Mouse (Mus musculus) Muller cell, postnatal 12 days (primary cell): Measurements from ENCODE around the gene Pfkm.

Source experiments
- DNase-seq: peaks from one replicate; pipeline ENCODE4 v3.0.0-alpha.2; 2015; ENCODE audit errors: inconsistent ontology term

Gene Pfkm

DNA sequence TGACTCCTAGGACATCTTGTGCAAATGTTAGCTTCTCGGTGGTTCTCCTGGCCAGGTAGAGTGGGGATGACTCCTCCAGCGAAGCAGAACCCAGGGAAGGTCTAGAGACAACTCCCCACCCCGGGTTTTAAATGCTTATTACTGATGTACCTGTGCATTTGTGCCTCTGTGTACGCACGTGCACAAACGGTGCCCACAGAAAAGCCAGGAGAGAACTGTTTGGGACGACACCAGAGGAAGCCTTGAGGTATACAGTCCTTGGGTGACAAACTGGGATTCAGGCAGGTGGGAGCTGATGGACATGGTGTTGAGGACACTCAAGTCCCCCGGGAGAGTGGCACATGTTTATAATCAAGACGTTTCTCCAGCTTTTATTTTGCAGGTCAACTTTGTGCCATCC lies 78.5 kb downstream of the Pfkm start:
- no peak for DNase-seq

DNA sequence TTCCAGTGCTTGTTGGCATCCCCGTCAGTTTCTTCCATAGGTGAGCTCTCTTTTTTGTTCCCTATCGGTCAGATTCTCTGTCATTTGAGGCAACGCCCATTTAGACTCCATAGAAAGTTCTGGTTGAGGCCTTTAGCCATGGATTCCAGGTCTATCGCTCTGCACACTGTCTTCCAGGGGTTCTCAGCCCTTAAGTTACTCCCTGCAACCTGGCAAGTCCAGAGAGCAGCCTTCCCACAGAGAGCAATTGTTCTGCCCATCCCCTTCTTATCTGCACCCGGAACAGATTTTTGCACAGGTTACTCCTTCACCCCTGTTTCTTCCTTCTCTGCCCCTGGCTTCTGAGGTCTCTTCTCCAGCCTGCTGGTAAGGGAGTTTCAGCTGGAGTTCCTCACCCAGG lies 79.7 kb downstream of the Pfkm start:
- no peak for DNase-seq

- DNase-seq: peak; percentile 42
Measured at GRCm38 (mm10) chr15:98173821-98174220, 81.4 kb downstream of the Pfkm start.

- no peak for DNase-seq
Measured at GRCm38 (mm10) chr15:98177320-98177719, 84.9 kb downstream of the Pfkm start.

DNA sequence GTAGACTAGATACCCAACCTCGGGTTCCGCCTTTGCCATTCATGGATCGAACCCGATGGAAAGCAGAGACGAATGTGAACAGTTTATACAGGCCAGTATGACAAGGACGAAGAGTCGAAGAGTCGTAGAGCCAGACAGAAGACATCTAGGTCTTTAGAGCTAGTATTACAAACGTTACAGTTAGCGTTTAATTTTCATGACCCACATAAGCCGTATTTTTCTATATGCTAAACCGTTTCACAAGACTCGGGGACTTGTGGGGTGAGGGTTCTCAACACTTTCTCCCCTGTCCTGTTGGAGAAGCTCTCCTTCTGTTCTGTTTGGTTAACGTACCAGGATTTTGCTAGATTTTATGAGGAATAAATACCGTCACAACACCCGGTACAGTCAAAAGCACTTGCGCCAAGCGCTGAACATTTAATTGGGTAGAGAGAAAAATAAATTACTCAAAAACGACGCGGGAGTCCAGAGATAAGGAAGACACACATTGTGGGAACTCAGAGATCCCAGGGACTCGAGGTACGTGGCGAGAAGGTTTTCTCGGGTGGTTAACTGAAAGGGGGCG lies 88.3 kb downstream of the Pfkm start:
- no peak for DNase-seq

DNA sequence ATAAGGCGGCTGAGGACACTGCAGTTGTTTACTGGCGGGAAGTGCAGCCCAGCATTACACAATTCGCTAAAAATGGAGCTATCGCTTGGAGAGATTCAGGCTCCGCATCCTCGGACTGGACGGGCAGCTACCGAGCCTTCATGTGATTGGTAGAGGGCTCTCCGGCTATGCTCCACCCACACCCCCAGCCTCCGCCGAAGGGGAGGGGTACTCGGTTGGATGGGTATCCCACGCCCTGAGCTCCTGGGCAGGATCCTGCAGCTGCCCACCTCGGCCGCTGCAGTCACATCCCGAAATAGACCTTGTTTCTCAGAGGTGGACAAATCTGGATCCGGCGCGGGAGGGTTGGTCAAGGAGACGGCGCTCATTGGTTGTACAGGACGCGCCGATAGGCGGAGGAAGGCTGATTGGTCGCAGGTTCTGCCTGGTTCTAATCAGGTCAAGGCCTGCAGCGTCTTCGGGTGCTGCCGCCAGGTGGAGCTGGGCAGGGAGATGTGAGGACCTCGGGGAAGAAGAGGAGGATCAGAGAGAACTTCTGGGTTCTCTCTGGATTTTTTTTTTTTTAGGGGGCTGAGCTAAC lies 88.8 kb downstream of the Pfkm start:
- peak; percentile 94 for DNase-seq
